Mouse (Mus musculus): ENCODE data around the gene Cdh22. TPM values are rescaled to one million over a fixed set of nuclear protein-coding genes. Genes with fewer than 3 reads are reported as not detected.

The Cdh22 gene
- total RNA-seq, 1 experiment from 2014 or later: 1.2 TPM

DNA sequence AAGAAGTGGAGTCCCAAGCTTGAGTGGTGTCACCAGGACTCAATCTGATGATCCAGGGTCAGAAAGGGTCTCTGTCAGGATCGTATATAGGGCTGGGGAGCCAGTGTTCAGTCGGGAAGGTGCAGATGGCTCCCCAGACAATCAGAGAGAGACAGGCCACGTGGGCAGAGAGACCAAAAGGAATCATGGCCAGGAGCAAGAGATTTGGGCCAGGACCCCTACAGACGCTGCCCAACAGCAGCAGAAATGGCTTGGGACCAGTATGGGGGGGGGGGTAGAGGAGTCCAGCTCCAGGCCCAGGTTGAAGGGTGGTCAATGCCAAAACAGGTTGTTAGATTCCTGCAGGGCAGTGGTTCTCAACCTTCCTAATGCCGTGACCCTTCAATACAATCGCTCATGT lies 29.2 kb downstream of the Cdh22 start:
- no peak for DNase-seq

DNA sequence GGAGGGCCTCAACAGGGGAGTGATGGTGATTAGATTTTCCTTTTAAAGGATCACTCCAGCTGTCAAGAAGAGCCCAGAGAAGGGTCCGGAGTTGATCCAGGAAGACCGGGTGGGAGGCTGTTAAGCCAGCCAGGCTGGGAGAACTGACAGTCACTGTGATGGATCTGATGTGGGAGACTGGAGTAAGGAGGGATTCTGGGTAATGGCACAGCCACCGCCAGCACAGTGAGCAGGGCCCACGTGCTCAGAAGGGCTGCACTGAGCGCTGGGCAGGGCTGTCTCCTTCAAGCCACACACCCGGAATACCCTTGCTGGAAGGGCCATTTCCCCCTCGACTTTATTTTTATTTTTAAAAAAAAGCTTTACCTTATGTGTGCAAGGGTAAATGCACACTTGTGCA lies 29.7 kb downstream of the Cdh22 start:
- no peak for DNase-seq

DNA sequence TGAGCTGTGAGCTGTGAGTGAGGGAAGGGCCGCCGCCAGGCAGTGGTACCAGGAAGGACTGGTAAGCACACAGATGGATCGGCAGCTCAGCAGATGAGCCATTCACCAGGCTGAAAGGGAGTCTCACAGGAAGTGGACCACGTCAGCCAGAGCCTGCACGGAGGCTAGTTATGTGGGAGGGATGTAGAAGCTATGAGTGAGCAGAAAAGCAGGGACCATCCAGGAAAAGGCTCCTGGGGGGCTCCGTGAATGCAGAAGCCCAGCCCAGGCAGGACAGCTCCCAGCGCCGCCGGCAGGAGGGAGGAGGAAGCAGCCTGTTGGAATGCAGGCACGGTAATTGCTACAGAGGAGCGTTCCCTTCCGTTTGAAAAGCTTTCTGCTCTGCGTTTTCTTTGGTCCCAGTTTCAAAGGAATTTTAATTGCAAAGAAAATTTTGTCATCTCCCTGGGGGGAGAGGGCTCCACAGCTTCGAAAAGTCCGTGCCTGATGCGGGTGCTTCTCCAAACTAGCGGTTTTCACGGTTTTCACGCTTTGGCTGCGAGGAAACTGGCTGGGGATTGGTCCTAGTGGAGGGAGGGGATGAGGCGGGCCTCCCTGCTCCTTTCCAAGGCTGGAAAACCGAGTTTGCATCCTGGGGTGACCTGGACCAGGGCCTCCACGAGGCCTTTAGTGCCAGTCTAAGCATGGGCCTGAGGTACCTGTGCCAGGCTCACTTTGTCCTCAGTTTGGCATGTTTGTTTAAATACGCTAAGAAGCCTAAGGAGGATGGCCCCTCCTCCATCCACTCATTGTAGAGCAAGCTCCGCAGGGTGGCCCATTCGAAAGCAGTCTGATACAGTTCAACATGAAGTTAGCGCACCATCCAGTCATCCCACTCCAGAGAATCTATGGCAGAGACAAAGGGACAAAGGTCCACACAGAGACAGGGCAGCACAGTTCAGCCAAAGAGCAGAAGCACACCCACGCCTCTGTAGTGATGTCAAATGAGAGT lies 32.6 kb downstream of the Cdh22 start:
- DNase-seq: peak; percentile 25

- DNase-seq: no peak
These were observed 37.1 kb downstream of the Cdh22 start for GRCm38 (mm10) chr2:165197546-165197945.

DNA sequence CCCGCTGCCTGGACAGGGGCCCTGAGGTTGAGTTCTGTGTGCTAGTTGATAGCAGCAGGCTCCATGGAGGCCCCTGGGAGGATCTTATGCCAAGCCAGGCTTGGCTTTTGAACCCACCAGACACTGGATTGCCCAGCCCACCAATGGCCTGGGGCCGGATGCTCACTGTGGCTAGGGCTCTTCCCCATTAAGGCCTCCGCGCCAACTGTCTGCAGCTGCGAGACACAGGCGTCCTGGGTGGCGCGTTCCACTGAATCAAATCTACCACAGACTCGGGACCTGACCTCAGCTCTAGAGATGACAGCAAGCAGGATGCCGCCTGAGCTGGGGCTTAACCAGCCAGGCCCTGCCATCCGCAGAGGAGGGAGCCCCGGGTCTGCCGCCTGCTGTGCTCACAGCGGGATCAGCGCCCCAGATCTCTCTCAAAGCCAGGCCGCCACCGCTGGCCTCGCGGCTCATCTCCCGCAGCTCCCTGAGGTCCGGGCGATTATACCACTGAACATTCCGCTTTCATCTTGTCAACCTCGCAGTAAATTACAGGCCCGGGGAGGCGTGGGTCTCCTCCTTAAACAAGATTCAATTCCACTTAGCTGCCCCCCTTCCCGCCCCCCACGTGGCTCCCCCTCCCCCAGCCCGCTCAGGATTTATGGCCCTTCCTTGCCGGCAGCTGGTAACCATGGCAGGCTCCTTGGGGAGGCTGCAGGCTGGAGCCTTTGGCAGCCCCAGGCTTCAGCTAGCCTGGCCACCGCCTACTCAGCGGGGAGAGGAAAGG lies 39.1 kb downstream of the Cdh22 start:
- DNase-seq: no peak

DNA sequence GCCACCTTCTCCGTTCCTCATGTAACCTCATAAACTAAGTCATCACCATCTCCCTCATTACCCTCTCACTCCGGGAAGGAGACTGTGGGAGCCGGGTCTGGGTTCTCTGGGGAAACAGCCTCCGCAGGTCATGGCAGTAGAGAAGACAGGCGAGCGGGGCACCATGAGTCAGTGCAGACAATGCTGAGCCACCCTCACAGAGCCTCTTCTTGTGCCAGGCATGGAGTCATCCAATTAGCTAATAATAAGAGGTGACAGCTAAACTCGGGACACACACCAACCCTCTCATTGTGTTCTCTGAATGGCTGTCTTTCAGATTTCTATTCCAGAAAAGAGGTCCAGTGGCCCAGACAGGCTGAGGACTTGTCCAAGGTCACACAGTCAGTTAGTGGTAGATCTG lies 43.2 kb downstream of the Cdh22 start:
- no peak for DNase-seq

GRCm38 (mm10) chr2:165189546-165189945 lies 45.1 kb downstream of the Cdh22 start:
- peak; percentile 82 for DNase-seq

DNA sequence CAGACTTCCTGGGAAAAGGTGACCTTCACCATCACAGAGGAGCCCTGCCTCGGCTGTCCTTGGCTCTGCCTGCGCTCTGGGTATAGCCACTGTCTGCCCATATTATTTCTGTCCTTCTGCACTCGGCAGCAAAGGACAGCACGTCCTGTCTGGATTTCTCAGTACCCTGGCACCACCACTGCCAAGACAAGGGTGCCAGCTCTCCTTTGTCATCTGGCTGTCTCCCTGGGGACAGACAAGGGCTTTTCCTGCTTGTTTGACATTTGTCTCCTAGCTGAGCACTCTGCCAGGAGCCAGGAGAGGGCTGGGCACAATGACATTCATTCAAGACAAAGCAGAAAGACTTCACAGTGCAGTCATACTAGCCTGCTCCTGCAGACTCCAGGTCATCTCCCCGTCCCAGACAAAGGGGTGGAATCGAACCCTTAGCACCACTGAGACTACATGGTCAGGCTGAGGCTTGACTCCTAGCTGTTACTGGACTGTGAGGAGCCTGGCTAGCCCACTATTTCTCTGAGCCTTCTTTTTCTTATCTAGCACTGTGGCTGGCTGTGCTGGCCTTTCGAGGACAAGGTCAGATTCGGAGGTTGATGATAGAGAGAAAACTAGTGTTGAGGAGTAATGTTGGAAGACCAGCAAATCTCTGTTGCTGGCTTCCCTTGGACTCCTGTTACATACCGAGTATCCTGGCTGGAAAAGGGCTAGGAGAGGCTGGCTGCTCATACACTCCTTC lies 46.8 kb downstream of the Cdh22 start:
- peak; percentile 19 for DNase-seq

DNA sequence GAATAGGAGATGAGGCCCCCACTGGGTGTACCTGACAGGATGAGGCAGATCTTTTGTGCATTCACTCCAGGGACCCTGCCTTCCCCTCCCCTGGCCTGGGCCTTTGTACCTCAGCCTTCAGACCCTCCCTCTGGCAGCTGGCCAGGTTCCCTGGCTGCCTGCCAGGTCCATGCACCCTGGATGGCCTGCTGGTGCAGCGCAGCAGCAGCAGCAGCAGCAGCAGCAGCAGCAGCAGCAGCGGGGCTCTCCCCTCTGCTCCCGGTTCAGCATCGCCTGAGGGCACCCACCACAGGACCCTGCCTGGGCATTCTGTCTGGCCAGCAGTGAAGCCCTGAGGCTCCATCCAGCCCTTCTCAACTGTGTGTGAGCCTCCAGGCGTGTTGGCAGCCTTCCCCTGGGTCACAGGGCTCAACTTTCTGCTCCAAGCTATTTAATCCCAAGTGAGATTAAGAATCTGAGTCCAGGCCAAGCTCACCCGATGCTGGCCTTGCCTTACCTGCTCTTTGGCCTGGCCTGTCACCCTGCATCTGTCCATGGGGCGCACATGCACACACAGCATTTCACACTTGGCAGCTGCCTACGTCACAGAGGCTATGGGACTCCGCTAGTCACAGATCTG lies 50.5 kb downstream of the Cdh22 start:
- peak; percentile 48 for DNase-seq

- DNase-seq: peak; percentile 37
These were observed 52.3 kb downstream of the Cdh22 start for GRCm38 (mm10) chr2:165182085-165182976.

GRCm38 (mm10) chr2:165179231-165179630 lies 55.4 kb downstream of the Cdh22 start:
- no peak for DNase-seq

- no peak for DNase-seq
These were observed 57.7 kb downstream of the Cdh22 start for GRCm38 (mm10) chr2:165176965-165177364.

- no peak for DNase-seq
These were observed 67.8 kb downstream of the Cdh22 start for GRCm38 (mm10) chr2:165166664-165167435.

- no peak for DNase-seq
These were observed 72.4 kb downstream of the Cdh22 start for GRCm38 (mm10) chr2:165162221-165162620.

GRCm38 (mm10) chr2:165160466-165160865 lies 74.2 kb downstream of the Cdh22 start:
- DNase-seq: peak; percentile 69

GRCm38 (mm10) chr2:165159055-165159688 lies 75.5 kb downstream of the Cdh22 start:
- DNase-seq: peak; percentile 72

GRCm38 (mm10) chr2:165158317-165158716 lies 76.3 kb downstream of the Cdh22 start:
- no peak for DNase-seq

DNA sequence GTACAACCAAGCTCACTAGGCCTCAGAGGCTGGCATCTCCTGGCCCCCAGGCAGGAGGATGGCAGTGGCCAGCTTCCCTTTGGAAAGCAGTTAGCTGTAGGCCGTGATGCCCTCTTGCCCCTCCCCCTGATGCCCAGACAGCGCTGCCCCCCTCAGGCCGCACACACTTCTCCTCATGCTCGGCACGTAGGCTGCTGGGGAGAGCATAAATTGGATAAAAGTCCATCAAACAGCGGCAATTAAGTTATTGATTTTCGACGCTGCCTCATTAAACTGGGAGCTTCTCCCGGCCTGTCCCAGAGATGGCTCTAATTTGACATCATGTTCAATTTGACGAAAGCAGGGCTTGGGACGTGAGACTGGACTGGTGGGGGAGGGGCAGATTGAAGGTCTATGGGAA lies 76.8 kb downstream of the Cdh22 start:
- DNase-seq: no peak

- no peak for DNase-seq
These were observed 81.6 kb downstream of the Cdh22 start for GRCm38 (mm10) chr2:165153006-165153405.

DNA sequence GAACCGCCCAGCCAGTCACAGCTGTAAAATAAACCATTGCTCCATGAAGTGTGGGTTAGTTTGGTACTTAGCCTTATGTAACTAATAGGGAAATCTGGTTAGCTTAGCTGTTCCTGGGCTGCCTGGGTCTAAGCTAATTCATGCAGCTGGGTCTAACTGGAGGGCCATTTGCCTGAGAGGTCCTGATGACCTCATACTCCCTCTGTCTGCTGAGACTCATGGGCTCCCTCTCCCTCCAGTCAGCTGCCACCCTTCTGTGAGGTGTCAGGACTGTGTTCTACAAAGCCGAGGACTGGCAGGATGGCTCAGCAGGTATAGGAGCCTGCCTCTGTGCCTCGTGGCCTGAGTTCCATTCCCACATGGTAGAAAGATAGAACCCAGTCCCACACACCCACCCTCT lies 84.9 kb downstream of the Cdh22 start:
- no peak for DNase-seq
